Mouse (Mus musculus): ENCODE measurements around the gene Furin. TPM values are rescaled to one million over a fixed set of nuclear protein-coding genes. Genes with fewer than 3 reads are reported as not detected.

Gene Furin
- polyA plus RNA-seq, 1 experiment = 35.7 TPM

DNA sequence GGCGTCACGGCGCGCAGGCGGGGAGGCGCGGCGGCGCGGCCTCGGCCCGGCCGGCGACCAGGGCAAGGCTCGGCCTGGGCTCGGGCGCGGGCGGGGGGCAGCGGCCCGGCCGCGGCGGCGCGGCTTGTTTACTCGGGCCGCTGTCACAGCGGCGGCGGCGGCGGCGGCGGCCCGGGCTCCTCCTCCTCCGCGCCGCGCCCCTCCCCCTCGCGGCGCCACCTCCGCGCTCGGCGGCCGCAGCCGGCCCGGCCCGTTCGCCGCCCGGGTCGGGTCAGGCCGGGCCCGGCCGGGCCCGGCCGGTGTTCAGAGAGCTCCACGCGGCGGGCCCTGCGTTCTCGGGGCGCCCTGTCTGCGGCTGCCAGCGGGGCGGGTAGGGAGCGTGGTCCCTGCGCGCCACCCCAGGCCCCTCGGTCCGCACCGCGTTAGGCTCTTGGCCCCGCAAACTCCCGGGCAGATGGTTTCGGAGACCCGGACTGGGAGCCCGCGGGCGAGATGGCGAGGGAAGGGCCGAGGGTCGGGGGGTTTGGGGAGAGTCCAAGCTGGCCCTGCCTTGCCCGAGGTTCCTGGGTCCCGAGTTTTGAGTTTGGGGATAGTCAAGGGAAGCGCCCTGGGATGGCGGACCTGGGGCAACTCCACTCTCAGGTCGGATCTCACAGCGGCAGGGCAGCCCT is 2.5 kb downstream of the Furin start:
- WGBS = 9% methylated on average over 72 of the region's 92 CpGs
- H3K4me3 ChIP-seq (ENCODE audit: extremely low read depth, insufficient read depth, insufficient read length) = peak overlapping the region; percentile 71
- H3K36me3 ChIP-seq (ENCODE audit: control insufficient read depth, insufficient read depth, low read length) = peaks cover 1% of the 10 kb centered on the region; the same call in 1 of the 2 replicates
- H3K4me1 ChIP-seq (ENCODE audit: control insufficient read depth, insufficient read depth, insufficient read length) = peaks cover 14% of the 10 kb centered on the region
- peak overlapping the region; percentile 75 for H3K27ac ChIP-seq (ENCODE audit: insufficient read depth, low read length)
- peak in 1 of 2 experiments; percentile 63 for DNase-seq (ENCODE audit: low read depth in 1 of 2, low spot score in 2 of 2)
- H3K27me3 ChIP-seq (ENCODE audit: control insufficient read depth, insufficient read depth, low read length) = peaks cover 3% of the 10 kb centered on the region
- TF ChIP-seq POLR2A (IDR thresholded peaks at IDR 0.05; ENCODE audit: low read depth, low read length) = no peak
- no peak for TF ChIP-seq CTCF (IDR thresholded peaks at IDR 0.05; ENCODE audit: extremely low read depth, insufficient read depth, insufficient read length, insufficient replicate concordance)

GRCm38 (mm10) chr7:80401860-80402641 is 3.2 kb downstream of the Furin start:
- H3K4me1 ChIP-seq (ENCODE audit: control insufficient read depth, insufficient read depth, insufficient read length) = peaks cover 14% of the 10 kb centered on the region
- WGBS = 3% methylated on average over 77 of the region's 102 CpGs
- peak overlapping the region; percentile 71 for H3K4me3 ChIP-seq (ENCODE audit: extremely low read depth, insufficient read depth, insufficient read length)
- peak in 1 of 2 experiments; percentile 44 for DNase-seq (ENCODE audit: low read depth in 1 of 2, low spot score in 2 of 2)
- peak overlapping the region; percentile 64 for H3K27ac ChIP-seq (ENCODE audit: insufficient read depth, low read length)
- H3K27me3 ChIP-seq (ENCODE audit: control insufficient read depth, insufficient read depth, low read length) = peaks cover 3% of the 10 kb centered on the region
- TF ChIP-seq CTCF (IDR thresholded peaks at IDR 0.05; ENCODE audit: extremely low read depth, insufficient read depth, insufficient read length, insufficient replicate concordance) = no peak
- TF ChIP-seq POLR2A (IDR thresholded peaks at IDR 0.05; ENCODE audit: low read depth, low read length) = no peak
- H3K36me3 ChIP-seq (ENCODE audit: control insufficient read depth, insufficient read depth, low read length) = peaks cover 4% of the 10 kb centered on the region

GRCm38 (mm10) chr7:80401041-80401859 is 4.0 kb downstream of the Furin start:
- TF ChIP-seq CTCF (IDR thresholded peaks at IDR 0.05; ENCODE audit: extremely low read depth, insufficient read depth, insufficient read length, insufficient replicate concordance) (no peak), POLR2A (IDR thresholded peaks at IDR 0.05; ENCODE audit: low read depth, low read length) (no peak)
- Histone ChIP-seq H3K36me3 (ENCODE audit: control insufficient read depth, insufficient read depth, low read length) (peaks cover 10% of the 10 kb centered on the region), H3K27ac (ENCODE audit: insufficient read depth, low read length) (peak overlapping the region; percentile 64), H3K27me3 (ENCODE audit: control insufficient read depth, insufficient read depth, low read length) (peaks cover 3% of the 10 kb centered on the region), H3K4me3 (ENCODE audit: extremely low read depth, insufficient read depth, insufficient read length) (peak overlapping the region; percentile 71), H3K4me1 (ENCODE audit: control insufficient read depth, insufficient read depth, insufficient read length) (peaks cover 14% of the 10 kb centered on the region)
- no peak for DNase-seq (ENCODE audit: low read depth in 1 of 2, low spot score in 2 of 2)
- 28% methylated on average over 5 of the region's 5 CpGs for WGBS

GRCm38 (mm10) chr7:80400571-80400970 is 4.7 kb downstream of the Furin start:
- TF ChIP-seq CTCF (IDR thresholded peaks at IDR 0.05; ENCODE audit: extremely low read depth, insufficient read depth, insufficient read length, insufficient replicate concordance) = no peak
- no peak for TF ChIP-seq POLR2A (IDR thresholded peaks at IDR 0.05; ENCODE audit: low read depth, low read length)
- Histone ChIP-seq H3K4me3 (ENCODE audit: extremely low read depth, insufficient read depth, insufficient read length) (no peak overlapping the region), H3K4me1 (ENCODE audit: control insufficient read depth, insufficient read depth, insufficient read length) (peaks cover 14% of the 10 kb centered on the region), H3K36me3 (ENCODE audit: control insufficient read depth, insufficient read depth, low read length) (peaks cover 11% of the 10 kb centered on the region), H3K27ac (ENCODE audit: insufficient read depth, low read length) (no peak overlapping the region), H3K27me3 (ENCODE audit: control insufficient read depth, insufficient read depth, low read length) (peaks cover 3% of the 10 kb centered on the region)
- WGBS = 88% methylated on average over 6 of the region's 6 CpGs
- no peak for DNase-seq (ENCODE audit: low read depth in 1 of 2, low spot score in 2 of 2)

DNA sequence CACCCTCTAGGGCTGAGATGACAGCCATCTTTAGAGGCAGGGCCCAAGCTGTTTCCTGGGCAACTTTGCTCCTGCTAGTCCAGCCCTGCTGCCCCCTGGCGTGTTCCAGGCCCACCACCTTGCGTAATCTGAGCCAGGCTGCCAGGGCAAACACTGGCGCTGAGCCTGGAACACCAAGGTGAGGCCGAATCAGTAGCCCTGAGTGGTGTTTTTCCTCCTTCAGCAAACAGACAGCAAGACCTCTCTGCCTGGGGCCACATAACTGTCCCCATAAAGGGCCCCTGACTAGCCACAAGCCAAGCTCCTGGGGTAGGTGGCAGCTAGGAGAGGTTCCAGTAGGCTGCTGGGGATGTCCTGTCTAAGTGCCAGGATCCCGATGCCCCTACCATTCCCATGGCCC is 5.1 kb downstream of the Furin start:
- 68% methylated on average over 5 of the region's 5 CpGs for WGBS
- Histone ChIP-seq H3K36me3 (ENCODE audit: control insufficient read depth, insufficient read depth, low read length) (peaks cover 14% of the 10 kb centered on the region), H3K27ac (ENCODE audit: insufficient read depth, low read length) (no peak overlapping the region), H3K4me3 (ENCODE audit: extremely low read depth, insufficient read depth, insufficient read length) (no peak overlapping the region), H3K27me3 (ENCODE audit: control insufficient read depth, insufficient read depth, low read length) (peaks cover 3% of the 10 kb centered on the region), H3K4me1 (ENCODE audit: control insufficient read depth, insufficient read depth, insufficient read length) (peaks cover 14% of the 10 kb centered on the region)
- no peak for DNase-seq (ENCODE audit: low read depth in 1 of 2, low spot score in 2 of 2)
- TF ChIP-seq POLR2A (IDR thresholded peaks at IDR 0.05; ENCODE audit: low read depth, low read length) (no peak), CTCF (IDR thresholded peaks at IDR 0.05; ENCODE audit: extremely low read depth, insufficient read depth, insufficient read length, insufficient replicate concordance) (no peak)

DNA sequence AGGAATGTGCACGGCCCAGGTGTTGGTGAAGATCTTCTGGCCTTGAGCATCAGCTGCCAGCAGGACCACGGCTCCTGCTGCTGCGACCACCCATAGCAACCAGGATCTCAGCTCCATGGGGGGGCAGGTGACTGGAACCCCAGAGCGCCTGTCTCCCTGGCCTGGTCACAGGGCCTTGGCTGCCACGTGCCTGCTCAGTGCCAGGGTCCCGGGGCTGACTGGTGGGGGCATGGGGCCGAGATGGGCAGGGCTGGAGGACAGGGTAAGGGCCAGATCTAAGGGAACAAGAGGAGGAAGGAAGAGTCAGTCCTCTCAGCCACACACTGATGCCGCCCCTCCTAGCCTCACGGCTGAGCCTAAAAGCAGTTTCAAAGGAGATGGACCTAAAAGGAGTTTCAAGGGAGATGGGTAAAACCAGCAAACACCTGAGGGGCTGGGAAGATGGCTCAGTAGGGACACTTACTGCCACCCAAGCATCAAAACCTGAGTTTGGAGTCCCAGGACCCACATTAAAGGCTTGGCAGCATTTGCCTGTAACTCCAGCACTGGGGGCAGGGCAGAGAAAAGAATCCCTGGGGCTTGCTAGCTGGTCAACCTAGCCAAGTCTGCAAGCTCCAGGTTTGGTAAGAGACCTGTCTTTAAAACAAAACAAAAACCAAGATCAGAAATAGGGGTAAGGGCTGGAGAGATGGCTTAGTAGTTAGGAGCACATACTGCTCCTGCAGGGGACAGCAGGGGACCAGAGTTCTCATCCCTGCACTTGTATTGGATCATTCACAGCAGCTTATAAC is 6.4 kb downstream of the Furin start:
- TF ChIP-seq POLR2A (IDR thresholded peaks at IDR 0.05; ENCODE audit: low read depth, low read length) (no peak), CTCF (IDR thresholded peaks at IDR 0.05; ENCODE audit: extremely low read depth, insufficient read depth, insufficient read length, insufficient replicate concordance) (no peak)
- WGBS = 90% methylated on average over 9 of the region's 9 CpGs
- Histone ChIP-seq H3K27ac (ENCODE audit: insufficient read depth, low read length) (no peak overlapping the region), H3K4me1 (ENCODE audit: control insufficient read depth, insufficient read depth, insufficient read length) (peaks cover 14% of the 10 kb centered on the region), H3K27me3 (ENCODE audit: control insufficient read depth, insufficient read depth, low read length) (peaks cover 3% of the 10 kb centered on the region), H3K4me3 (ENCODE audit: extremely low read depth, insufficient read depth, insufficient read length) (no peak overlapping the region), H3K36me3 (ENCODE audit: control insufficient read depth, insufficient read depth, low read length) (peaks cover 16% of the 10 kb centered on the region)
- no peak for DNase-seq (ENCODE audit: low read depth in 1 of 2, low spot score in 2 of 2)
